Mouse (Mus musculus) ES-Bruce4 (cell line): ENCODE results near the gene Fam20c.

Source experiments
- CTCF ChIP-seq: IDR thresholded peaks from one replicate; pipeline ENCODE4 v1.8.1; 2011; ENCODE audit warnings: low read depth, low read length
- EP300 ChIP-seq: IDR thresholded peaks from 2 replicates; pipeline ENCODE4 v1.6.1; 2011; ENCODE audit warnings: low read depth, low read length; ENCODE audit not compliant: insufficient read depth
- POLR2A ChIP-seq: IDR thresholded peaks from one replicate; pipeline ENCODE4 v1.8.1; 2011; ENCODE audit warnings: low read length; ENCODE audit not compliant: insufficient read depth

DNA sequence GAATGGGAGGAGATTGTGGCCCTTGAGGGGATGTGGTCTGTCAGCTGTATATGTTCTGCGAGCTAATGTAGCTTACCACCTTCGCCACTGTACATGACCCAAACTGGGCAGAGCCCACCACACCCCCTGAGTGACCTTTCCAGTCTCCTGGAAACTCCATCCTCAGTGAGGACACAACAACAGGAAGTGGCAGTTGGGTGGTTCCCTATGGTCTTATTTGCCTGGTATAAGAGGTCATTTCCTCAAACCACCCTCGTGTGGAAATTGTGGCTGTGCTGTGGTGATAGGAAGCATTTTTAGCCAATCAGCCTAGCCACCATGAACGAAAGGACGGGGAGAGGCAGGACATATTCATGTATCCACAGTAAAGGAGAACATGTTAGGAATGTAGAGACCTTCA is 23.5 kb upstream of the Fam20c start:
- TF ChIP-seq POLR2A (no peak), EP300 (no peak), CTCF (no peak)
